Comparison of ENCODE assay signal across 39 mouse cellular contexts in the genomic region with DNA sequence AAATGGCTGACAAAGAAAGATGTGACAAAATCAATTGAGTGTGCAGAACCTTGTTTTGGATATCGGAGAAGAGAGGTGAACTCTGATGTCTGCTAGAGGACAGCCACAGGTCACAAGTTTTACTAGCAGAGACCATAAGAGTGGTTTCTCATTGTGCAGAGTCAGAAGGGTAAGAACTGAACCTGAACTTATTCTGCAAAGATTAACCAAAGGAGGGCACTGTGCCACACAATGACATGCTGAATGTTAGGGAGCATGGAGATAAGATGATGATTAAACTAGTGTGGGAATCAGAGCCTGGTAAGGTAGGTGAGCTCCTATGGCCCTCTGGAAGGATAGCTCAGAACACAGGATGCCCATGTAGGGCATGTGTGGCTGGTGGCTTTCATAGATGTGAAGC. TPM values are rescaled to one million over a fixed set of nuclear protein-coding genes. Genes with fewer than 3 reads are reported as not detected.
A peak's percentile ranks its signal among the peaks of the same experiment; 100 is the strongest.
DNase-seq lines count a peak whose midpoint lies in the region; ATAC-seq and TF ChIP-seq lines count a peak whose summit lies in the region.
"Had no signal": no experiment of that assay in that cellular context is flagged by ENCODE, and none has a peak within 500 bp of the region (broad histone marks: within the 10 kb centered on the region; RNA-seq: fewer than 3 reads in every experiment).

No protein-coding gene starts in this region.

- no peak overlapping the region for H3K27ac ChIP-seq in intestine, postnatal 0 days (ENCODE audit: low read depth, low read length)
- H3K27ac ChIP-seq in intestine, embryonic 16.5 days (ENCODE audit: low read length) = no peak overlapping the region
- no peak overlapping the region for H3K27ac ChIP-seq in kidney, embryonic 16.5 days (ENCODE audit: low read length)
- H3K27ac ChIP-seq: embryonic facial prominence, embryonic 13.5 days; heart, embryonic 10.5 days; heart, embryonic 15.5 days; hindbrain, postnatal 0 days; intestine, embryonic 15.5 days; layer of hippocampus, adult 2 months; limb, embryonic 10.5 days; limb, embryonic 15.5 days; liver, embryonic 15.5 days; neural tube, embryonic 12.5 days had no signal

- no peaks in the 10 kb centered on the region for H3K4me1 ChIP-seq in intestine, postnatal 0 days (replicated peaks; ENCODE audit: control insufficient read depth, insufficient read depth, low read length)
- no peaks in the 10 kb centered on the region for H3K4me1 ChIP-seq in intestine, embryonic 16.5 days (ENCODE audit: control insufficient read depth, insufficient read depth, low read length)
- peaks cover 9% of the 10 kb centered on the region; the same call in 1 of the 2 replicates for H3K4me1 ChIP-seq in kidney, embryonic 16.5 days (ENCODE audit: insufficient read depth, low read length)
- H3K4me1 ChIP-seq: embryonic facial prominence, embryonic 13.5 days; heart, embryonic 10.5 days; heart, embryonic 15.5 days; limb, embryonic 10.5 days; limb, embryonic 15.5 days; liver, embryonic 15.5 days; neural tube, embryonic 12.5 days had no signal

- no peaks in the 10 kb centered on the region for H3K27me3 ChIP-seq in intestine, postnatal 0 days (replicated peaks; ENCODE audit: control insufficient read depth, insufficient read depth, low read length)
- H3K27me3 ChIP-seq in intestine, embryonic 16.5 days (replicated peaks; ENCODE audit: control insufficient read depth, insufficient read depth, low read length) = no peaks in the 10 kb centered on the region
- no peaks in the 10 kb centered on the region for H3K27me3 ChIP-seq in kidney, embryonic 16.5 days (ENCODE audit: insufficient read depth, low read length)
- H3K27me3 ChIP-seq: embryonic facial prominence, embryonic 13.5 days; heart, embryonic 15.5 days; intestine, embryonic 15.5 days; limb, embryonic 15.5 days had no signal

- 86% methylated on average over 1 of the region's 1 CpGs for WGBS in intestine, postnatal 0 days
- WGBS in intestine, embryonic 16.5 days = 92% methylated on average over 1 of the region's 1 CpGs
- 54% methylated on average over 1 of the region's 1 CpGs for WGBS in kidney, embryonic 16.5 days

- peak; percentile 69 for DNase-seq in kidney, adult 18-20 months
- DNase-seq in kidney, postnatal 36 days = peak; percentile 83 to 92
- no peak for DNase-seq in layer of hippocampus, postnatal 14 days (ENCODE audit: low spot score in 2 of 2)
- DNase-seq: adrenal gland, postnatal 25 days; cerebellum, adult 18-20 months; cerebellum, postnatal 10 days; gastrocnemius, postnatal 10 days; lung, embryonic 14.5 days; lung, postnatal 14 days; right cerebral cortex, adult 18-20 months; spleen, adult 18-20 months; thymus, postnatal 25 days had no signal

- no peak for ATAC-seq in intestine, postnatal 0 days
- no peak for ATAC-seq in intestine, embryonic 16.5 days
- ATAC-seq in kidney, embryonic 16.5 days (ENCODE audit: low FRiP score, low TSS enrichment) = peak; percentile 76
- ATAC-seq in megakaryocyte progenitor cell, adult 5-6 weeks (replicated peaks; ENCODE audit: poor library complexity) = no peak
- ATAC-seq: forebrain, embryonic 16.5 days; hindbrain, postnatal 0 days; intestine, embryonic 15.5 days had no signal

- TF ChIP-seq CTCF in intestine, postnatal 0 days (IDR thresholded peaks at IDR 0.05; ENCODE audit: low read depth) = peak; percentile 40

- H3K4me3 ChIP-seq in intestine, postnatal 0 days (ENCODE audit: low read depth, low read length) = no peak overlapping the region
- no peak overlapping the region for H3K4me3 ChIP-seq in intestine, embryonic 16.5 days (ENCODE audit: low read length)
- H3K4me3 ChIP-seq in kidney, embryonic 16.5 days (ENCODE audit: low read length) = no peak overlapping the region
- H3K4me3 ChIP-seq: embryonic facial prominence, embryonic 13.5 days; erythroblast, embryonic 14.5 days; heart, embryonic 10.5 days; heart, embryonic 15.5 days; intestine, embryonic 15.5 days; layer of hippocampus, adult 2 months; limb, embryonic 10.5 days; limb, embryonic 15.5 days; liver, embryonic 15.5 days; myocyte; neural tube, embryonic 12.5 days had no signal

- H3K9me3 ChIP-seq in intestine, postnatal 0 days (ENCODE audit: control insufficient read depth) = no peaks in the 10 kb centered on the region
- H3K9me3 ChIP-seq in intestine, embryonic 16.5 days (ENCODE audit: control insufficient read depth, low read length) = no peaks in the 10 kb centered on the region
- no peaks in the 10 kb centered on the region for H3K9me3 ChIP-seq in kidney, embryonic 16.5 days (ENCODE audit: low read length)
- H3K9me3 ChIP-seq: embryonic facial prominence, embryonic 13.5 days; heart, embryonic 10.5 days; heart, embryonic 15.5 days; intestine, embryonic 15.5 days; limb, embryonic 10.5 days; limb, embryonic 15.5 days; liver, embryonic 15.5 days; neural tube, embryonic 12.5 days had no signal

- no peak overlapping the region for H3K4me2 ChIP-seq in intestine, postnatal 0 days (replicated peaks; ENCODE audit: low read depth)
- no peak overlapping the region for H3K4me2 ChIP-seq in intestine, embryonic 16.5 days (ENCODE audit: low read depth, low read length)
- H3K4me2 ChIP-seq in kidney, embryonic 16.5 days (replicated peaks; ENCODE audit: low read depth, low read length) = no peak overlapping the region
- H3K4me2 ChIP-seq: embryonic facial prominence, embryonic 13.5 days; heart, embryonic 15.5 days; intestine, embryonic 15.5 days; limb, embryonic 15.5 days; liver, embryonic 15.5 days; lung, embryonic 14.5 days; midbrain, embryonic 11.5 days; neural tube, embryonic 12.5 days had no signal

- H3K36me3 ChIP-seq in intestine, postnatal 0 days (ENCODE audit: control insufficient read depth, insufficient read depth) = no peaks in the 10 kb centered on the region
- H3K36me3 ChIP-seq in intestine, embryonic 16.5 days (ENCODE audit: control insufficient read depth, insufficient read depth, low read length) = no peaks in the 10 kb centered on the region
- no peaks in the 10 kb centered on the region for H3K36me3 ChIP-seq in kidney, embryonic 16.5 days (ENCODE audit: insufficient read depth, low read length)
- H3K36me3 ChIP-seq: embryonic facial prominence, embryonic 13.5 days; heart, embryonic 10.5 days; heart, embryonic 15.5 days; intestine, embryonic 15.5 days; limb, embryonic 10.5 days; limb, embryonic 15.5 days; liver, embryonic 15.5 days; neural tube, embryonic 12.5 days had no signal

- no peak overlapping the region for H3K9ac ChIP-seq in intestine, postnatal 0 days (ENCODE audit: low read depth, low read length)
- no peak overlapping the region for H3K9ac ChIP-seq in intestine, embryonic 16.5 days (ENCODE audit: low read depth, low read length)
- H3K9ac ChIP-seq in kidney, embryonic 16.5 days (replicated peaks; ENCODE audit: low read length) = no peak overlapping the region
- H3K9ac ChIP-seq: embryonic facial prominence, embryonic 13.5 days; heart, embryonic 15.5 days; intestine, embryonic 15.5 days; limb, embryonic 15.5 days; liver, embryonic 15.5 days; lung, embryonic 14.5 days; neural tube, embryonic 12.5 days had no signal

RNA-seq across cellular contexts. Expression of a gene that starts 4.7 kb away (rescaled TPM):
- 0.05 and 0.16 TPM in 2 replicates for polyA plus RNA-seq in intestine, postnatal 0 days (2015; fragmentation: Nextera tagmentation; extraction: Ambion mirVana)
- polyA plus RNA-seq in intestine, embryonic 16.5 days (2015; fragmentation: Nextera tagmentation; extraction: Ambion mirVana) = 0.37 TPM in 1 of 2 replicates, not detected in the other
- polyA plus RNA-seq in kidney, embryonic 16.5 days (2015; fragmentation: Nextera tagmentation; extraction: Ambion mirVana) = 68.4 and 84.9 TPM in 2 replicates
- total RNA-seq in layer of hippocampus, postnatal 14 days (2021) = not detected
- total RNA-seq in megakaryocyte progenitor cell, adult 5-6 weeks (2015) = 0.42 and 1.1 TPM in 2 replicates
- total RNA-seq in megakaryocyte progenitor cell, adult 5-6 weeks (2017) = 0.57 TPM in 1 of 2 replicates, not detected in the other
- total RNA-seq: common myeloid progenitor, adult 5-6 weeks; heart, postnatal 25 days; hindbrain, postnatal 0 days; layer of hippocampus, adult 2 months; layer of hippocampus, postnatal 25 days; MEL; midbrain, postnatal 0 days had no signal
- polyA plus RNA-seq: embryonic facial prominence, embryonic 13.5 days; erythroblast, embryonic 14.5 days; forebrain, embryonic 11.5 days; forebrain, embryonic 16.5 days; heart, embryonic 15.5 days; hindbrain, embryonic 11.5 days; hindbrain, postnatal 0 days; limb, embryonic 10.5 days; limb, embryonic 15.5 days; lung, embryonic 14.5 days; midbrain, embryonic 11.5 days; midbrain, postnatal 0 days; neural tube, embryonic 12.5 days had no signal

RNA-seq across cellular contexts. Expression of a gene that starts 9.9 kb away (rescaled TPM):
- 11.5 and 13.7 TPM in 2 replicates for polyA plus RNA-seq in intestine, postnatal 0 days (2015; fragmentation: Nextera tagmentation; extraction: Ambion mirVana)
- 5.7 and 8.0 TPM in 2 replicates for polyA plus RNA-seq in intestine, embryonic 16.5 days (2015; fragmentation: Nextera tagmentation; extraction: Ambion mirVana)
- 10.4 and 11.2 TPM in 2 replicates for polyA plus RNA-seq in kidney, embryonic 16.5 days (2015; fragmentation: Nextera tagmentation; extraction: Ambion mirVana)
- total RNA-seq in layer of hippocampus, postnatal 14 days (2021) = 1 to 10 TPM; 1.7 to 3.1 TPM
- 0.68 and 2.4 TPM in 2 replicates for total RNA-seq in megakaryocyte progenitor cell, adult 5-6 weeks (2015)
- 0.17 and 1.2 TPM in 2 replicates for total RNA-seq in megakaryocyte progenitor cell, adult 5-6 weeks (2017)
- total RNA-seq: megakaryocyte, adult 5-6 weeks; MEL had no signal
- polyA plus RNA-seq: myocyte had no signal

RNA-seq across cellular contexts. Expression of a gene that starts 16.1 kb away (rescaled TPM):
- 80.7 and 84.0 TPM in 2 replicates for polyA plus RNA-seq in intestine, postnatal 0 days (2015; fragmentation: Nextera tagmentation; extraction: Ambion mirVana)
- 55.9 and 79.1 TPM in 2 replicates for polyA plus RNA-seq in intestine, embryonic 16.5 days (2015; fragmentation: Nextera tagmentation; extraction: Ambion mirVana)
- polyA plus RNA-seq in kidney, embryonic 16.5 days (2015; fragmentation: Nextera tagmentation; extraction: Ambion mirVana) = 2.4 TPM in 2 replicates
- not detected for total RNA-seq in layer of hippocampus, postnatal 14 days (2021)
- total RNA-seq in megakaryocyte progenitor cell, adult 5-6 weeks (2015) = 0.39 and 0.83 TPM in 2 replicates
- total RNA-seq in megakaryocyte progenitor cell, adult 5-6 weeks (2017) = 0.14 and 0.83 TPM in 2 replicates
- total RNA-seq: common myeloid progenitor, adult 5-6 weeks; gastrocnemius, postnatal 10 days; heart, postnatal 25 days; layer of hippocampus, adult 2 months; layer of hippocampus, postnatal 25 days; MEL; midbrain, postnatal 0 days had no signal
- polyA plus RNA-seq: embryonic facial prominence, embryonic 13.5 days; erythroblast, embryonic 14.5 days; forebrain, embryonic 11.5 days; forebrain, embryonic 16.5 days; heart, embryonic 10.5 days; heart, embryonic 15.5 days; hindbrain, embryonic 11.5 days; limb, embryonic 10.5 days; lung, embryonic 14.5 days; midbrain, embryonic 11.5 days; midbrain, postnatal 0 days; myocyte; neural tube, embryonic 12.5 days had no signal

RNA-seq across cellular contexts. Expression of a gene that starts 29.9 kb away (rescaled TPM):
- polyA plus RNA-seq in intestine, postnatal 0 days (2015; fragmentation: Nextera tagmentation; extraction: Ambion mirVana) = not detected in 2 replicates
- polyA plus RNA-seq in intestine, embryonic 16.5 days (2015; fragmentation: Nextera tagmentation; extraction: Ambion mirVana) = not detected in 2 replicates
- not detected in 2 replicates for polyA plus RNA-seq in kidney, embryonic 16.5 days (2015; fragmentation: Nextera tagmentation; extraction: Ambion mirVana)
- not detected for total RNA-seq in layer of hippocampus, postnatal 14 days (2021)
- 1.0 and 2.5 TPM in 2 replicates for total RNA-seq in megakaryocyte progenitor cell, adult 5-6 weeks (2015)
- total RNA-seq in megakaryocyte progenitor cell, adult 5-6 weeks (2017) = 0.81 TPM in 1 of 2 replicates, not detected in the other
- total RNA-seq: layer of hippocampus, postnatal 25 days; MEL; midbrain, postnatal 0 days had no signal
- polyA plus RNA-seq: brain, embryonic 14.5 days; embryonic facial prominence, embryonic 13.5 days; erythroblast, embryonic 14.5 days; forebrain, embryonic 11.5 days; forebrain, embryonic 16.5 days; heart, embryonic 10.5 days; heart, embryonic 15.5 days; hindbrain, embryonic 11.5 days; hindbrain, postnatal 0 days; intestine, embryonic 15.5 days; limb, embryonic 10.5 days; limb, embryonic 15.5 days; liver, embryonic 15.5 days; lung, embryonic 14.5 days; midbrain, embryonic 11.5 days; midbrain, postnatal 0 days; myocyte; neural tube, embryonic 12.5 days had no signal

RNA-seq across cellular contexts. Expression of a gene that starts 31.1 kb away (rescaled TPM):
- polyA plus RNA-seq in intestine, postnatal 0 days (2015; fragmentation: Nextera tagmentation; extraction: Ambion mirVana) = 0.29 and 0.94 TPM in 2 replicates
- 0.76 and 0.88 TPM in 2 replicates for polyA plus RNA-seq in intestine, embryonic 16.5 days (2015; fragmentation: Nextera tagmentation; extraction: Ambion mirVana)
- 1.3 and 2.8 TPM in 2 replicates for polyA plus RNA-seq in kidney, embryonic 16.5 days (2015; fragmentation: Nextera tagmentation; extraction: Ambion mirVana)
- total RNA-seq in layer of hippocampus, postnatal 14 days (2021) = under 1 TPM; 0.12 to 0.17 TPM
- 0.39 and 1.1 TPM in 2 replicates for total RNA-seq in megakaryocyte progenitor cell, adult 5-6 weeks (2015)
- 0.10 and 0.17 TPM in 2 replicates for total RNA-seq in megakaryocyte progenitor cell, adult 5-6 weeks (2017)
- total RNA-seq: midbrain, postnatal 0 days had no signal
- polyA plus RNA-seq: erythroblast, embryonic 14.5 days had no signal

Comparison
In these comparisons a context has a peak if more than half of its experiments do, and no peak if none do; other contexts are left out.
1. DNase-seq: peak in kidney, adult 18-20 months (single experiment) and kidney, postnatal 36 days (2 of 2); none in layer of hippocampus, postnatal 14 days (0 of 2).
2. RNA of a gene that starts 4.7 kb away (polyA plus RNA-seq): 68.4 to 84.9 TPM in kidney, embryonic 16.5 days; 0.05 to 0.16 TPM in intestine, postnatal 0 days and 0.37 TPM in intestine, embryonic 16.5 days; every median in the first group is over 10 times any median in the second.
3. RNA of a gene that starts 16.1 kb away (polyA plus RNA-seq): 80.7 to 84.0 TPM in intestine, postnatal 0 days and 55.9 to 79.1 TPM in intestine, embryonic 16.5 days; 2.4 TPM in kidney, embryonic 16.5 days; every median in the first group is over 10 times any median in the second.